Mouse (Mus musculus) midbrain, postnatal 0 days (tissue): Measurements from ENCODE around the gene Ptpn14. TPM values are rescaled to one million over a fixed set of nuclear protein-coding genes. Genes with fewer than 3 reads are reported as not detected.

ENCODE experiments used
- ATAC-seq: fragments of 200-750 bp; cut with Nextera tagmentation; 2 replicates; pipeline ENCODE4 v1.8.0; 2017; ENCODE audit warnings: moderate number of reproducible peaks, mild to moderate bottlenecking, moderate TSS enrichment, moderate library complexity; ENCODE audit not compliant: low FRiP score
- DNase-seq: peaks from one replicate; pipeline ENCODE4 v3.0.0-alpha.2; 2015; ENCODE audit warnings: low spot score
- H3K27ac ChIP-seq: fragments of 300-500 bp; sonication (generic); 2 replicates; pipeline ENCODE4 v1.5.1; 2014; ENCODE audit warnings: low read depth, mild to moderate bottlenecking, low read length, mixed read lengths
- H3K27me3 ChIP-seq: fragments of 300-500 bp; sonication (generic); 2 replicates; pipeline ENCODE4 v1.6.1; 2014; ENCODE audit warnings: low read length, control low read depth, mixed read lengths; ENCODE audit not compliant: insufficient read depth
- H3K36me3 ChIP-seq: fragments of 300-500 bp; sonication (generic); 2 replicates; pipeline ENCODE4 v1.6.1; 2014; ENCODE audit warnings: low read length, control low read depth, mixed read lengths; ENCODE audit not compliant: insufficient read depth
- H3K4me1 ChIP-seq: fragments of 300-500 bp; sonication (generic); 2 replicates; pipeline ENCODE4 v1.6.1; 2014; ENCODE audit warnings: mild to moderate bottlenecking, control low read depth, antibody characterized with exemption, low read length, mixed read lengths; ENCODE audit not compliant: insufficient read depth
- H3K4me2 ChIP-seq: fragments of 300-500 bp; sonication (generic); 2 replicates; pipeline ENCODE4 v1.6.1; 2014; ENCODE audit warnings: low read depth, mild to moderate bottlenecking, low read length, mixed read lengths; ENCODE audit not compliant: poor library complexity, severe bottlenecking
- H3K4me3 ChIP-seq: fragments of 300-500 bp; sonication (generic); 2 replicates; pipeline ENCODE4 v1.5.1; 2014; ENCODE audit warnings: low read depth, mild to moderate bottlenecking, low read length, moderate library complexity
- H3K9ac ChIP-seq: fragments of 300-500 bp; sonication (generic); replicated peaks from 2 replicates; pipeline ENCODE4 v1.6.1; 2014; ENCODE audit warnings: mild to moderate bottlenecking, low read length, moderate library complexity, mixed read lengths; ENCODE audit not compliant: poor library complexity, severe bottlenecking
- H3K9me3 ChIP-seq: fragments of 300-500 bp; sonication (generic); 2 replicates; pipeline ENCODE4 v1.6.1; 2016; ENCODE audit warnings: low read length, control low read depth
- CTCF ChIP-seq: IDR thresholded peaks from 2 replicates; pipeline ENCODE4 v1.5.1; 2016; ENCODE audit warnings: antibody characterized with exemption, mild to moderate bottlenecking
- WGBS: fragments of 180-500 bp; shearing (Covaris S2); extraction: QIAGEN DNeasy Blood & Tissue Kit; methylation state at CpG from one replicate; pipeline ENCODE4 v1.1.7; 2014; 5-methylcytosine and 5-hydroxymethylcytosine counted together
- polyA plus RNA-seq: library from polyadenylated mRNA; unstranded; fragments of >200 nt; fragmentation: Nextera tagmentation; extraction: Ambion mirVana; gene quantifications from 2 replicates; pipeline ENCODE4 v1.2.1, GENCODE M21; 2015
- total RNA-seq: library from RNA; depleted of rRNA; stranded (reverse); fragments of >200 nt; gene quantifications from 2 replicates; pipeline ENCODE4 v1.2.3, GENCODE M21; 2014

The Ptpn14 gene
- total and polyA plus RNA-seq, 2 experiments from 2014 or later = 1.1 to 6.5 TPM

GRCm38 (mm10) chr1:189767164-189767563 is 39.1 kb downstream of the Ptpn14 start:
- Histone ChIP-seq H3K27me3 (no peaks in the 10 kb centered on the region), H3K4me1 (no peaks in the 10 kb centered on the region), H3K4me2 (no peak overlapping the region), H3K9me3 (no peaks in the 10 kb centered on the region), H3K27ac (no peak overlapping the region), H3K4me3 (no peak overlapping the region), H3K36me3 (no peaks in the 10 kb centered on the region), H3K9ac (no peak overlapping the region)
- TF ChIP-seq CTCF = no peak
- ATAC-seq = no peak
- no peak for DNase-seq
- WGBS = 72% methylated on average over 10 of the region's 10 CpGs

GRCm38 (mm10) chr1:189767910-189768309 is 39.8 kb downstream of the Ptpn14 start:
- Histone ChIP-seq H3K9ac (no peak overlapping the region), H3K4me3 (no peak overlapping the region), H3K9me3 (no peaks in the 10 kb centered on the region), H3K36me3 (no peaks in the 10 kb centered on the region), H3K27me3 (no peaks in the 10 kb centered on the region), H3K4me1 (no peaks in the 10 kb centered on the region), H3K4me2 (no peak overlapping the region), H3K27ac (no peak overlapping the region)
- ATAC-seq (no peak), DNase-seq (no peak)
- 52% methylated on average over 9 of the region's 9 CpGs for WGBS
- no peak for TF ChIP-seq CTCF

- H3K4me3 ChIP-seq = no peak overlapping the region
- H3K4me2 ChIP-seq = no peak overlapping the region
- no peak overlapping the region for H3K9ac ChIP-seq
- no peak for ATAC-seq
- H3K9me3 ChIP-seq = no peaks in the 10 kb centered on the region
- 97% methylated on average over 3 of the region's 3 CpGs for WGBS
- no peaks in the 10 kb centered on the region for H3K4me1 ChIP-seq
- H3K36me3 ChIP-seq = no peaks in the 10 kb centered on the region
- H3K27me3 ChIP-seq = no peaks in the 10 kb centered on the region
- TF ChIP-seq CTCF = no peak
- DNase-seq = no peak
- no peak overlapping the region for H3K27ac ChIP-seq
Measured at GRCm38 (mm10) chr1:189770516-189770915, 42.4 kb downstream of the Ptpn14 start.

- no peaks in the 10 kb centered on the region for H3K36me3 ChIP-seq
- H3K9me3 ChIP-seq = no peaks in the 10 kb centered on the region
- H3K4me3 ChIP-seq = no peak overlapping the region
- no peak overlapping the region for H3K9ac ChIP-seq
- no peak overlapping the region for H3K27ac ChIP-seq
- no peak for ATAC-seq
- H3K4me2 ChIP-seq = no peak overlapping the region
- DNase-seq = no peak
- no peak for TF ChIP-seq CTCF
- 93% methylated on average over 10 of the region's 10 CpGs for WGBS
- H3K4me1 ChIP-seq = no peaks in the 10 kb centered on the region
- H3K27me3 ChIP-seq = no peaks in the 10 kb centered on the region
Measured at GRCm38 (mm10) chr1:189772707-189773106, 44.6 kb downstream of the Ptpn14 start.

- Histone ChIP-seq H3K36me3 (no peaks in the 10 kb centered on the region), H3K27me3 (no peaks in the 10 kb centered on the region), H3K4me2 (no peak overlapping the region), H3K9me3 (no peaks in the 10 kb centered on the region), H3K27ac (no peak overlapping the region), H3K4me1 (no peaks in the 10 kb centered on the region), H3K9ac (no peak overlapping the region), H3K4me3 (no peak overlapping the region)
- WGBS = 93% methylated on average over 1 of the region's 1 CpGs
- no peak for DNase-seq
- TF ChIP-seq CTCF = no peak
- ATAC-seq = no peak
Measured at GRCm38 (mm10) chr1:189774778-189775177, 46.7 kb downstream of the Ptpn14 start.

- 90% methylated on average over 6 of the region's 6 CpGs for WGBS
- no peaks in the 10 kb centered on the region for H3K9me3 ChIP-seq
- H3K4me2 ChIP-seq = no peak overlapping the region
- no peak overlapping the region for H3K4me3 ChIP-seq
- no peaks in the 10 kb centered on the region for H3K27me3 ChIP-seq
- no peaks in the 10 kb centered on the region for H3K36me3 ChIP-seq
- TF ChIP-seq CTCF = no peak
- ATAC-seq (no peak), DNase-seq (no peak)
- no peaks in the 10 kb centered on the region for H3K4me1 ChIP-seq
- H3K27ac ChIP-seq = no peak overlapping the region
- no peak overlapping the region for H3K9ac ChIP-seq
Measured at GRCm38 (mm10) chr1:189777207-189777606, 49.1 kb downstream of the Ptpn14 start.
